Mouse (Mus musculus): ENCODE data around the gene Utp20.
"Not testable (repeated sequence)": the region's sequence is repeated elsewhere in the genome, so short reads cannot be mapped to it uniquely, and the experiment has no call there.

Gene Utp20

GRCm38 (mm10) chr10:88783941-88784340 lies 42.7 kb downstream of the Utp20 start:
- no peak for DNase-seq (ENCODE audit: low spot score)

DNA sequence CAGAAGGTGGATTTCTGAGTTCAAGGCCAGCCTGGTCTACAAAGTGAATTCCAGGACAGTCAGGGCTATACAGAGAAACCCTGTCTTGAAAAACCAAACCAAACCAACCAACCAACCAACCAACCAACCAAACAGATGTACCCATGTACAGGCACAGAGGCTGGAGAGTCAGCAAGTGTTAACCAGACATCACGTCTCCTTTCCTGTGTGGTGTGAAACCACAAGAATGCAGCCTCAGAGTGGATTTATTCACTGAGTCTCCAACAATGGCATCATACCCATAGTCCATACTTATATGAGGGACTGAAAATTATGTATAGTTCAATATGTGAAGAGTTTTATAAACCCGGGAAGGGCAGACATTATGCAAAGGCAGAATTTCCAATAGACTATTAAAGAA lies 43.5 kb downstream of the Utp20 start:
- not testable (repeated sequence) for DNase-seq (ENCODE audit: low spot score)

DNA sequence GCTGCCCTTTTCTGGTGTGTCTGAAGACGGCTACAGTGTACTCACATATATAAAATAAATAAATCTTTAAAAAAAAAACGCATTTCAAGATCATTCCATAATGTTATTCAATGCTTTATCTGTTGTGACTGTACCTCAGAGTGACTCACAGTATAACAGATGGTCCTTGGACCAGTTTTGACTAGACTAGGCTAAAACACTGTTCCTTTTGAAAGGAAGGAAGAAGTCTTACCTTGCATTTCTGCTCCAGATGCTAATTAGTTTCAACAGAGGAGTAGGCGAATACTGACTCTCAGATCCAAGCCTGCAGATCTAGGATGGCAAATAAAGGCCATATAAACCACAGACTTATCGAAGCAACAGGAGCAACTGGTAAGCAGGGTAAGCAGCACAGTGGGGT lies 45.9 kb downstream of the Utp20 start:
- DNase-seq (ENCODE audit: low spot score), result no peak

DNA sequence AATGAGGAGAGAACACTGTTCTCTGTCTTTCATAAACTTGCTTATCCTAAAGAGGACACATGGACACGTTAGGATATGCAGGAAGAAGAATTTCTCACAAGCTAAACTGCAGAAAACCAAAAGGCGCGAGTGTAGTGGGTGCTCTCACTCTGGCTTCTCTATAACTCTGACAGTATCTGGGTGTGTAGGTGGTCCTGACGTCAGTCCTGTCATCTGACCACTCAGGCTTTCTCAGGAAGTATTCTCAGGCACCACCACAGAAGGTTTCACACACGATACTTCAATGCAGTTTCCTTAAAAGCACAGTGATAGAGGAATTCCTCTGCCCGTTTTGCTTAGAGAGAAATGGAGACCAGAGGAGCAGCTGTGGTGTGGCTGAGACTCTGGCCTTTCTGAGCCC lies 50.4 kb downstream of the Utp20 start:
- DNase-seq (ENCODE audit: low spot score), result no peak

GRCm38 (mm10) chr10:88772965-88773364 lies 53.6 kb downstream of the Utp20 start:
- DNase-seq (ENCODE audit: low spot score), result not testable (repeated sequence)

DNA sequence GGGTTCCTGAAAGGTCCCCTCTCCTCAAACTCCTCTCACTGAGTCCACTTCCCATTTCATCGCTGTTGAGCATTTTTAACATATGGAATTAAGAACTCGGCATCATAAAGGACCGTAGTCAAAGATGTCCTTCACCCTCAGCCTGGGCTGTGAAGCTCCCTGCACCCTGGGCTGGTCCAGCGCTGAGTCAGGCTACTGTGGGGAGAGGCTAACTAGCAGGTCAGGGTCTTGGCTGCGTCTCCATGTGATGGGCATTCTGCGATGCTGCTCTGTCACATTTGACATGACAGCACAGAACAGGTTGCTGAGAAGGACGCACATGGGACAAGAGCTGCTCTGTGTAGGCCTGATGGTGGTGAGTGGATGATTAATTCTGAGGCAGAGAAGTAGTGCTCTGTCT lies 56.9 kb downstream of the Utp20 start:
- DNase-seq (ENCODE audit: low spot score), result no peak

DNA sequence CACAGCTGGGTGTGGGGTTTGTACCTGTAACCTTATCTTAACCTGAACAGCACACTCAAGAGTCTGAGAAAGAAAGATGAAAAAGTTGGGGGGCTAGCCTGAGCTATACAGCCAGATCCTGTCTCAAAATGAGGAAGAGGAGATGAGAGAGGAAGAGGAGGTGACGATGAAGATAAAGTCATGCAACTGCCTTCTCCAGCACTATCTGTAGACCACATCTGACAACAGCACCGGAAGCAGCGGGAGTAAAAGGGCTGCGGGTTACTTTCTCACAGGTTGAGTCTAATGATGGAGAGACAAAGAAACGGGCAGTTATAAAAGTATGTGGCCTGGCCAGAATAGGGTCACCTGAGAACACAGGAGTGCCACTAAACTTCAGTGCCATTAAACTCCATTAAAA lies 57.6 kb downstream of the Utp20 start:
- DNase-seq (ENCODE audit: low spot score), result no peak

- no peak for DNase-seq (ENCODE audit: low spot score)
Measured at GRCm38 (mm10) chr10:88765431-88766142, 61.0 kb downstream of the Utp20 start.

- DNase-seq (ENCODE audit: low spot score), result no peak
Measured at GRCm38 (mm10) chr10:88761524-88762212, 64.9 kb downstream of the Utp20 start.

- no peak for DNase-seq (ENCODE audit: low spot score)
Measured at GRCm38 (mm10) chr10:88741426-88741825, 85.2 kb downstream of the Utp20 start.

GRCm38 (mm10) chr10:88740781-88741180 lies 85.8 kb downstream of the Utp20 start:
- DNase-seq (ENCODE audit: low spot score), result no peak

- DNase-seq (ENCODE audit: low spot score), result no peak
Measured at GRCm38 (mm10) chr10:88739818-88740217, 86.8 kb downstream of the Utp20 start.

DNA sequence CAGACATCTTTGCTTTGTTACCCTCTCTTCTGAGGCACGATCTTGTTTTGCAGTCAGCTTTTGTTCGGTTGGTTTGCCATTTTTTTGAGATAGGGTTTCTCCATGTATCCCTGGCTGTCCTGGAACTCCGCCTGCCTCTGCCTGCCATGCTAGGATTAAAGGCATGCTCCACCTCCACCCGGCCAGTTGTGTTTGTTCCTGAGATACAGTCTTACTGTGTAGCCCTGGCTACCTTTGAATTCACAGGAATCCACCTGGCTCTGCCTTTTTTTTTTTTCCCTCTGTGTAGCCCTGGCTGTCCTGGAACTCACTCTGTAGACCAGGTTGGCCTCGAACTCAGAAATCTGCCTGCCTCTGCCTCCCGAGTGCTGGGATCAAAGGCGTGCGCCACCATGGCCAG lies 87.5 kb downstream of the Utp20 start:
- DNase-seq (ENCODE audit: low spot score), result not testable (repeated sequence)

GRCm38 (mm10) chr10:88732309-88732622 lies 94.3 kb downstream of the Utp20 start:
- DNase-seq (ENCODE audit: low spot score), result no peak

DNA sequence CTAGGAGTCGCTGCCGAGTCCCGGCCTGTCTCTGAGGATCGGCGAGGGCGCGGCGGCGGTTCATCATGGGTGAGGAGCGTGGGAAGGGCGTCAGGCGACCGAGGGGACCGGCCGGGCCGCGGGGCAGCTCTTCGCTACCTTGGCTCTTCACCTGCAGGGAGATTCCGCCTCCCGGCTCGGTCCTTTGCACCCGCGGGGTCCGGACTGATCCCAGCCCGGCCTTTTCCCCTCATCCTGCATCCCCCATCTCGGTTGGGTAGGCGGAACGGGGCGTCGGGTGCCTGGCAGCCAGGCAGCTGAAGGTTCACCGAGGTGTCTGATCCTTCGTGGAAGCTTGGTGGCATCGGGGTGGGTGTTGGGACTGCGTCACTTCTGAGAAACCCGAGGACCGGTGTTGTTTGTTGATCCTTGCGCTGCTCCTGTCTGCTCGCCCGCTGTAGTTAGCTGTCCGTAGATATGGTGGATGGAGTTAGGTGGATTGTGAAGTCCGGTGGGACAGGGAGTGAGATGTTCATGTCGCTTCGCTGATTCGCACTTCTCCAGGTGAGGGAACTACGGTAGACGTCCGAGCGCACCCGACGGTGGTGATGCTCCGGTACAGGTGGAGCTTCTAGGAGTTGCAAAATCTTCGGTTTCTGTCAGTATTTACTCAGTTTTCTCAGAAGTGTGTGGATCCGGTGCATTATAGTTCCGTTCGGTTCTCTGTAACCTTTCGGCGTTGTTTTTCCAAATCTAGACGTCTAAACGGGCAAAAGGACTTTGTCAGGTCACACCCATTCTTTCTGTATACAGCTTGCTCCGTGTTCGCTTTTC lies 94.9 kb downstream of the Utp20 start:
- no peak for DNase-seq (ENCODE audit: low spot score)

GRCm38 (mm10) chr10:88730571-88731495 lies 95.8 kb downstream of the Utp20 start, which contains the start of gene Arl1:
Gene Arl1 (plus strand): TSS chr10:88730858.
- DNase-seq (ENCODE audit: low spot score), result peak; percentile 95

DNA sequence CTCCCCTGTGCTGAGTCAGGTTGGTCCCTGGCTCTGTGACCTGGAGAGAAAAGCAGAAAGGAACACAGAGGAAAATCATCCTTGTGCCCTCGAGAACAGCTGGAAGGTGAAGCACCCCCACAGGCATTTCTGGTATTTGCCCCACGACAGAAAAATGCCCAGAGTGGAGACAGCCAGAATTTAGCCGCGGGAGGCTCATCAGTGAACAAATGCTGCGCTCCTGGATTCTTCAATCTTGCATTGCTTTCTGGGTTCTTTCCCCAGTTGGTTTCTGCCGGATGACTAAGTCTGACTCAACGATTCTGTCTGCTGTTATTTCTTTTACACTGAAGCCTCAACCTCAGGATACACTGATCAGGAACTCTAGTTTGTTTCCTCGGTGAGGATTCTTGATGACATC lies 98.4 kb downstream of the Utp20 start:
- DNase-seq (ENCODE audit: low spot score), result no peak

- DNase-seq (ENCODE audit: low spot score), result peak; percentile 72
Measured at GRCm38 (mm10) chr10:88727128-88727527, 99.5 kb downstream of the Utp20 start.

GRCm38 (mm10) chr10:88725343-88725742 lies 101.3 kb downstream of the Utp20 start:
- DNase-seq (ENCODE audit: low spot score), result no peak

DNA sequence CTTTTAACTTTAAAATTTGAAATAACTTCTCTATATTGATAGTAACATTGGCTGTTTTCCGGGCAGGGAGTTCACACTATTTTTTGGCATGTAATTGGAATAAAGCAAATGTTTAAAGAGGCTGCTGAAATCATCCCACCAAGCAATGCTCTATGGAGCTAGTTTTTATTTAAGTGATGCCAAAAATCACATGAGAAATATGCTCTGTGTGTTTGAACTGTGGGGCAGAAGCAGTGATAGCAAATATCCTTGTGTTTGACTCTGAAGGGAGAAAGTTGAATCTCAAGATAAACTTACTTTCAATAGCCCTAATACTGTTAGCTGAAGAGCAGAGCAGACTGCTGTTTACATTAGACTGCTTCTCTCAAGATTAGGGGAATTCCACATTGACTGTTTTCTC lies 107.0 kb downstream of the Utp20 start:
- no peak for DNase-seq (ENCODE audit: low spot score)

DNA sequence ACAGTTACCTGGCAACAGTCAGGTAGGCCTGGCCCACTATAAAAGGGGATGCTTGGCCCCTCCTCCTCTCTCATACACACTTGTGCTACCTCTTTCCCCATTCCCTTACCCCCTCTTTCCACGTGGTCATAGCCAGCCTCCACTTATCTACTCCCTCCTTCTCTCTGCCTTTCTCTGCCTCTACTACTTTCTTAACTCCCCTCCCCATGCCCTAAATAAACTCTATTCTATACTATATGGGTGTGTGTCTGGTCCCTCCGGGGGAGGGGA lies 108.9 kb downstream of the Utp20 start:
- no peak for DNase-seq (ENCODE audit: low spot score)
